Mouse (Mus musculus): Measurements from ENCODE around the gene Pdx1.
A peak's percentile ranks its signal among the peaks of the same experiment; 100 is the strongest.

Pdx1 gene

DNA sequence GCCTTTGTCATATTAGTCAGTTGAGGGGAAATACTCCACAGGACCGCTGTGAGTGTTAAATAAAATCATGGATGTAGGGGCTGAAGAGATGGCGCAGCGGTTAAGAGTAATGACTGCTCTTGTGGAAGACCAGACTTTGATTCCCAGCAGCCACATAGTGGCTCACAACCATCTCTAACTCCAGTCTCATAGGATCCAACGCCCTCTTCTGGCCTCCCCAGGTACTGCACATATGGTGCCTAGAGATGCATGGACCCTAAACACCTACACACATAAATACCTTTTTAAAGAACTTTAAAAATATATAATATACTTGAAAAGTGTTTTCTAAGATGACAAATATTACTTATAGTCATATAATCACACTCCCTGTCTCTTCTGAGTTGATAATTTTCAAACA lies 14.6 kb downstream of the Pdx1 start:
- DNase-seq: no peak

DNA sequence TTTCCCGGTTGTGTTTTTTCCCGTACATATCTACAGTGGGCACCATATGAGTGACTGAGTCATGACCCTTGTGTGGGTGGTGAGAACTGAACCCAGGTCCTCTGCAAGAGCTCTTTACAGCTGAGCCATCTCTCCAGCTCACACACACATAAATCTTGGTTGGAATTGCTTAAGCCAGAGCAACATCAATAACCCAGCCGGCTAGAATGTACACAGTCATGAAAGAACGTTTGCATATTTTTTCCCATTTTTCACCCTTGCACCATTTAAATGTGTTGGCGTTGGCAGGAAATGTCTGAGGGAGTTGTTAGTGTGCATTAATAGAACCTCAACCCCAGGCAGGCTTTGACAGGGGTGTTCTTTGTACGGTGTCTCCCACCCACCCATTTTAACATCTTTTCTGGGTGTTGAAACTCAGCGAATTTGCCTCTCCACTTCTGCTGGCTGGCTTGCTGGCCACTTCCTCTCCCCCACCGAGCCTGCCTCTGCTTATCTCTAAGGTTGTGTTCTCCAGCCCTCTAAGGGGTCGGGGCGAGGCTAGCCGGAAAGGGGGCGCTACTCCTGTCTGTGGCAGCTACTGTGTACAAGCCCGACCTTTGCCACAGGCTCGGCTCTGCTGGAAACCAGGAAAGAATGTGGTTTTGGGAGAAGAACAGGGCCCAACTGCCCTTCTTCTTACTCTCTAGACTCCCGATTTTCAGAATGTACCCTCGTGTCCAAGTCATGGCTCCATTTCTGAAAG lies 22.2 kb downstream of the Pdx1 start:
- no peak for DNase-seq

DNA sequence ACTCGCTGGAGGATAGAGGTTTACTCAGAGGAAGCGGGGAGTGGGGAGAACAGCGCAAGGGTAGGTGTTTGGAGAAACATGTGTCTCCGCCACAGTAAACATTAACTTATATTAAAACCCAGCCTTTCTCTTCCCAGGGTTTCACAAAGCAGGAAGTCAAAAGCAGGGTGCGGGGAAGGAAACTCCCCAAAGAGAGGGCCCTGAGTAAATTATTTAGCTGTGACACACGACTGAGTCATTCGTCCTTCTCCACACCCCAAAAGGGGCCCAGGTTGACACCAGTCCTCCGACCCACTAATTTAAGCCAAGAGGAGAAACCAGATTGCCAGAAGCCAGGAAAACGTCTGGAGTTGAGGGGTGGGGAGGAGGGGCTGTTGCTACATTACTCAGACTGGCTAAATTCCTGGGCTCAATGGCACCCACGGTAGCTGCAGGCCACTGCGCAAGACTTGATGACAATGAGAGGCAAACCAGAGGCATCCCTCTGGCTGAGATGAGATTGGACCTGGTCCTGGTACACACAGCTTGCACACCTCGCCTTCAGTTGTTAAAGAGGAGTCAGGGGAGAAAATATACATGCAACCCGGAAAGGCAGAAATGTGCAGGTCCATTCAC lies 22.9 kb downstream of the Pdx1 start:
- DNase-seq: no peak

DNA sequence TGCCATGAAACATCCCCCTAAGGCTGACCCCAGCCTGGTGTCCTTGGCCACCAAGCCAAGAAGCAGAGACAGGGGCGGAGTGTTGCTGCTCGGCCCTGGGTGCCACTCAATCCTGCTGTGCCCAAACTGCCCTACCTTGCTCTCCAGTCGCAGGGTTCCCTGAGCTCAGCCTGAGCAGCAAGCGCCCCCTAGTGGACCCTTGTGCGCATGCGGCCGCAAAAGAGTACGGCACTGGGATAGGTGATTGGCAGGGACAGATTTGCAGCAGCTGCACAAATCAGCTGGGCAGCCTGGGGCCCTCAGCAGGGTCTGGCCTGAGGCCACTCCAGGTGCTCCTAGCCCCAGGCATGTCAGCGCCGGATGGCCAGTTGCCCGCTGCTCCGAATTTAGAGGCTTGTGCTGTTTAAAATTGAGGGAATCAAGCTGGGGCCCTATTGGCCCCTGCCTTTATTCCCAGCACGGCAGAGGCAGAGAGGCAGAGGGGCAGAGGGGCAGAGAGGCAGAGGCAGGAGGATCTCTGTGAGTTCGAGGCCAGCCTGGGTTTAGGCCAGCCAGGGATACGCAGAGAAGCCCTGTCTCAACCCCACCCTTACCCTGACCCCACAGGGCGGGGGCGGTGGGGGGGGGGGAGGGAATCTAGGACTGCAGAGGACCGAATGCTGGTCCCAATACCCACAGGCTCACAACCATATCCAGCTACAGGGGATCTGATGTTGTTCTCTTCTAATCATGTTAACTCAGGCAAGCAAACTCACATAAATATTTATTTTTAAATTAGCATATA lies 23.6 kb downstream of the Pdx1 start:
- DNase-seq: peak; percentile 83 to 85

DNA sequence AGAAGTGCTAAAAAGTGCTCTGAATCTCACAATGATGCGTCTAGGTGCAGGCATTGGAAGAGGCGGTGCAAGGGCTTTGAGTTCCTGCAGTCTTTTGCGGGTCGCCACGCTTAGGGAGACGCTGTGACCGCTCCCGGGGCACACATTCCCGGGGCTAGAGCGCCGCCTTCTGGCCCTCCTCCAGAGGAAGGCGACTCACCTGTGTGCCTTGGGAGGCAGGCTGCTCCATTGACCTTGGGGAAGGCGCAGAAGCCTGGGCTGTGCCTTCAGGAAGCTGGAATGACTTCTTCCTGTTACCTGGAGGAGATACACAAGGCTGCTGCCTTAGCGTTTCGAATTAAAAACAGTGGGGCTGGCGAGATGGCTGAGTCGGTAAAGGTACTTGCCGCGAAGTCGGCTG lies 24.4 kb downstream of the Pdx1 start:
- DNase-seq: peak; percentile 65 to 71

DNA sequence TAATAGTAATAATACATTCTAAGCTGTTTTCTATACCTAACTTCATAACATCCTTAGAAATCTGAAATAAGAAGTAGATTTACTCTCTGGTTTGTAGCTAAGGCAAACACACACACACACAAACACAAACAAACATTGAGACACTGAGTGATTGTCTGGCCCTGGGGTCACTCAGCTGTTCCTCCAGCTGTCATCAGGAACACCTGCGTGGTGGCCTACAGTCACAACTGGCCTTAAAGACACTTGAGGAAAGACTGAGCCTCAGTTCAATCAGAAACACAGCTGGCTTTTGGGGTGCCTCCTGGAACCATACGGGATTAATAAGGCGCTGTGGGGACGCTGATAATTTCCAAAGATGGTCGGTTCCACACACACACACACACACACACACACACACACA lies 27.5 kb downstream of the Pdx1 start:
- no peak for DNase-seq

DNA sequence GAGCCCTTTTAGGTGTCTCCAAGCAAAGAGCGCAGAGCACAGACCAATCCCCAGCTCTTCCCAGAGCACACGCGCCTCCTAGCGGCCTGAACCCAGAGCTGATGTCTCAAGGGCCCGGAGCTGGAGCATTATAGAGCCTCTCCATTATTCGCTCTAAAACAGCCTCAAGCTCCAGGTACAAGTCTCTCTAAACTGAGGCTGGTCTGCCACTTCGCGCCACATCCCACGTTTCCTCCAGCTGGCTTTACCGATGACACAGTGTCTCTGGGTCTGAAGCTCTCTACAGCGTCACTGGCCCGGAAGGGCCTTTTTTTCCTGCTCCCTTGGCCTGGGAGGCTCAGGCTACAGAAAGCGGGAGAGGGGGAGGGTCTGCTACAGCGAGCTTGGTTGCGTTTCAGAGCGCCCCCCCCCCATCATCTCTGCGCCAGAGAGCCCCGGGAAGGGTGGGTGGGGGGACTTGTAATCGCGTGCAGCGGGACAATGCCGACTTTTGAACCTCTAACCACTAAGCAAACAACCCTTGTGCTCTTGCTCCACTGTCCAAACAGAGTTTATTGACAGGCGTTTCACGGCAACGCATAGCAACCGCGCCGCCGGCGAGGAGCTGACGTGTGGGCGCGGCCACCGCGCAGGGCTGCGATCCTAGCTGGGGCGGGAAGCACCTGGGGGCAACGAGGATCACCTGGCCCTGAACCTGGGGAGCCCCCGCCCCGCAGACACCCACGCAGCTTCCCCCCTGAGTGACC lies 29.7 kb downstream of the Pdx1 start:
- peak; percentile 74 to 79 for DNase-seq

DNA sequence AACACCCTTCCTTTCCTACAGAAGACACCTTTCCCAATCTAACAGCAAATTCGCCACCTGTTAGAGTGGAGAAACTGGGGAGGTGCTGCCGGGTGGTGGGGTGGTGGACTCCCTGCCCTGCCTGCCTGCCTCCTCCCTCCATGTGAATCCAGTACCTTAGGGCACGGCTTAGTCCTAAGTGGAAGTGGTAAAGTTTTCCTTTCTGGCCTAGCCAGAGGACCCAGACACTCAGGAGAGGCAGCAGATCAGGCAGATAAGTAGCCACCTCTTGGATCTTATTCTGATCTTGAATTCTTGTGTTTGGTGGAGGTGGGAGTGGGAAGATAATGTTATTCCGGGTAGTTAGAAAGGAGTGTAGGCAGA lies 30.2 kb downstream of the Pdx1 start:
- no peak for DNase-seq

DNA sequence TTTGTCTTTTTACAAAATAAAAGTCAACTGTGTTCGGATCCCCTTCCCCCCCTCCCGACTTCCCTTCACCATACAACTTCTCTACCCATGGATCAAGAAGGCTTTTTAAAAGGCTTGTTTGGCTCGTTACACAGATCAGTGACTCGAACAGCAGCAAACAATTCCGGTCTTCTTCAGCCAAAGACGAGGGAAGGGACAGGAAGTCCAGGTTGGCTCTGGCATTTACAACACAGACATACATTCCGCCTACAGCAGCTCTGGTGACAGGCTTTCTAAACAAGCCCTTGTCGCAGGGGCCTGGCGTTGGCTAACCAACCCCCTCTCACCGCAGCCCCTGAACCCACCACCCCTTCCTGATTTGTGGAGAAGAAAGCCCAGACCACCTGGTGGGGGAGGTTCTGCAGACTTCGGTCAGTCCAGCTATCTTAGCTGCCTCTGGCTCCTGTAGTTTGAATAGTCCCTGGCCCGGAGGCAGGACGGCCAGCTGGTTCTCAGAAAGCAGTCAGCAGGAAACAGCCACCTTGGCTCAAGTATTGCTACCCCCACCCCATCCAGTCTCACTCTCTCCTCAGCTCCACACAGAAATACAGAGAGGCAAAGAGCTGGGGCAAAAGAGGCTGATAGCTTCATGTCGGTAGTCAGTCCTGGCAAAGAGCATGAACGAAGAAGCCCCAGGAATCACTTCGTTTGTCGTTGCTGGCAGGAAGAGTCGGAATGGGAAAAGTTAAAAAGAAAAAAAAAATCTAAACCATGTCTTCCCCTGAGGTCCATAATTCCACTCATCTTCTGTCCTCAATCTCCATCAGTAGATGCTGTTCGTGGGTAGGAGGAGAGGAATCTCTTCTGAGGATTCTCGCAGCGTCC lies 31.4 kb downstream of the Pdx1 start:
- no peak for DNase-seq

DNA sequence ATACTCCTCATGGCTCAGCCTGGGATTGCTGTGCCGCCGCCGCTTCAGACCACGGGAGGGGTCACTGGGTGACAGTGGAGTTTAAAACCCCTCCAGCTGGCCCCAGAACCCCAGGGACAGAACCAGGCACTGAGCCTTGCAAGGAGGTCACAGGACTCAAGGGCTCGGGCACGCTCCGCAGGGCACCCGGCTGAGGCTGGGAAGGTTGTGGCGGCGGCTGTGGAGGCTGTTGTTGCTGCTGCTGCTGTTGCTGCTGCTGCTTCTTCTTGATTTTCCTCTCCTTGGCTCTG lies 32.0 kb downstream of the Pdx1 start:
- DNase-seq: peak in 1 of 2 experiments; percentile 43

DNA sequence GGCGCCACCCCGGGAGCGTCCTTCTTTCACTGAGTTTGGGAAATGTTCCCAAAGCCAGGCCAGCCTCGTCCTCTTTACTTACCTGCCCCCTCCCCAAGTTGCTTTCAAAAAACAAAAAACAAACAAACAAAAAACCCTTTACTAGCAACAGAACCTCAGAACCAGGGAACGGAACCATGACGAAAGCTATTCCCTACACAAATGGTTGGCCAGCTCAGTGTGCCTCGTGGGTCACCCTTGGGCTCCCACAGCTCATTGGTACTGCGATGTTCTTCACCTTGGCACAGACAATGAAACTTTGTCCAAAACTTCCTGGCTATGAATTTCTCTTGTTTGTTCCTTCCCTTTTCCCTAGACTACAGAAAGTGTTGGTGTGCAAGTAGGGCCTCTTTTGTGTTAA lies 32.4 kb downstream of the Pdx1 start:
- no peak for DNase-seq

DNA sequence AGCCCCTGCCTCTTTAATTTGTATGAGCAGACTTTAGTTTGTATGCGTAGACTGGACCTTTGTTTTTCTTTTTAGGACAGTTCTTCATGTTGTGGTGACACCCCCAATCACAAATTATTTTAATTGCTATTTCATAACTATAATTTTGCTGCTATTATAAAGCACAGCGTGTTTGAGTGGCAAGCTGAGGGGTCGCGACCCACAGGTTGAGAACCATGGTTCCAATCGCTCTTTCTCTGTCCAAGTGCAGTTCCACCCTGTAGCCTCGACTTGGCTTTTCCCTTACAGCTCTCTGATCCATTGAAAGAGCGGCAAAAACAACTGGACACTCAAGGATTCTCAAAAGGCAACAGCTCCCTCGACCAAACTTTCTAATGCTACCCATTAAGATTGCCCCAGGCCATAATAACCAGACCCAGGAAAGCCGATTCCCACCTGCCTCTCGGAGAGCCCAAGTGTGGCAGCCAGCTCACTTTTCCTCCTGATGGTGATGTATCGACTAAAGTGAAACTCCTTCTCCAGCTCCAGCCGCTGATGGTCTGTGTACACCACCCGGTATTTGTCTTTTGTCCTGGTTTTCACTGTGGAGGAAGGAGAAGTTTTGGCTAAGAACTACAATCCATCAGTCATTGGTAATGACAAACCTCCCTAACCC lies 33.1 kb downstream of the Pdx1 start:
- no peak for DNase-seq

DNA sequence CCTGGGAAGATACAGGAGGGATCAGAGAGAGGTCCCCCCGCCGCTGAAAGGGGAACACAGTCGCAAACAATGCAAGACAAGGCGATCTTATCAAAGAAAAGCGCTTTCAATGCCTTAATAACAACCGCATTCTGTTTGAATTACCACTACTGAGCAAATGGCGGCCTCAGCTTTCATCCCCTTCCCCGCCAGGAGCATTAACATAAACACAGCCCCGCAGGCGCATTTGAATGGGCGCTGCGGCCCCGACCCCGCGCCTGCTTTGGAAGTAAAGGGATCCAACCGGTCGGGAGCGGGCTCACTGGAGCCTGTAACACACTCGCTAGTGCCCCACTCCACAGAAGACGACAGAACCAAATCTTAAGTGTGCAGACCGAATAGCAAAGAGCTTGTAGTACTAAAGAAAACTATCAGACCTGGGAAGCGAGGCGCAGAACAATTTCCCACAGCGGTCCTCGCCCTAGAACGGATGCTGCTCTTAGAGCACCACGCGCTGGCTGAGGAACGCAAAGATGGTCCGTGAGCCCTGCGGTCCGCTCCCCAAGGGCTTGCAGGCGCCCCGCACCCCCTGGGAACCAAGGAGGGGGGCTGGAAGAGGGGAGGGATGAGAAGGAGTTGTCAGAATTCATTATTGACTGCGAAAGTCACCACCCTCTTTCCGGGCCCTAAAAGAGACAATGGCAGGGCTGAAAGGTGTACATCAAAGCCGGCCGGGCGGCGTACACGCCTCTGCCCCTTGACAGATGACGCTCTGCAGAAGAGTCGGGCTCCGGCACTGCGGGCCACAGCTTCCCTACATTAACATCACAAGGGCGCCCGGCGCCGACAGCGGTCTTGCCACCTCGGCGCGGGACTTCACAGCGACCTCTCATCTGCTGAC lies 34.8 kb downstream of the Pdx1 start:
- no peak for DNase-seq

DNA sequence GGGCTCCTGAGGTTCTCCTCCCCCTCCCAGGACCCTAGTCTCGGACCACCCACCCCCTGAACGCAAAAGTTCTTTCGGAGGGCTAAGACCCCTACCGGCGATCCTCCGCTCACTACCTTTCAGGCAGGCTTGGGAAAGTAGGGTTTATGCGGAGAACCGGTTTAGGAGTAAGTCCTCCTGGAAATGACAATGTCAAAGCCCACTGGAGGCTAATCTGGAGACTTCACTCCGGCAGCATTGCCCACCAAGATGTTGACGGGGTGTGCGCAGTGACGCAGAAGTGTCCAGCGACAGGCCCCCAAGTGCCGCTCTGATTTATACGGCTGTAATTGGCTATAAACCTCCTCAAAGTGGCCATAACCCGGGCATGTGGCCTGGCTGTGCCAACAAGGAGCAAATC lies 35.4 kb downstream of the Pdx1 start:
- no peak for DNase-seq

DNA sequence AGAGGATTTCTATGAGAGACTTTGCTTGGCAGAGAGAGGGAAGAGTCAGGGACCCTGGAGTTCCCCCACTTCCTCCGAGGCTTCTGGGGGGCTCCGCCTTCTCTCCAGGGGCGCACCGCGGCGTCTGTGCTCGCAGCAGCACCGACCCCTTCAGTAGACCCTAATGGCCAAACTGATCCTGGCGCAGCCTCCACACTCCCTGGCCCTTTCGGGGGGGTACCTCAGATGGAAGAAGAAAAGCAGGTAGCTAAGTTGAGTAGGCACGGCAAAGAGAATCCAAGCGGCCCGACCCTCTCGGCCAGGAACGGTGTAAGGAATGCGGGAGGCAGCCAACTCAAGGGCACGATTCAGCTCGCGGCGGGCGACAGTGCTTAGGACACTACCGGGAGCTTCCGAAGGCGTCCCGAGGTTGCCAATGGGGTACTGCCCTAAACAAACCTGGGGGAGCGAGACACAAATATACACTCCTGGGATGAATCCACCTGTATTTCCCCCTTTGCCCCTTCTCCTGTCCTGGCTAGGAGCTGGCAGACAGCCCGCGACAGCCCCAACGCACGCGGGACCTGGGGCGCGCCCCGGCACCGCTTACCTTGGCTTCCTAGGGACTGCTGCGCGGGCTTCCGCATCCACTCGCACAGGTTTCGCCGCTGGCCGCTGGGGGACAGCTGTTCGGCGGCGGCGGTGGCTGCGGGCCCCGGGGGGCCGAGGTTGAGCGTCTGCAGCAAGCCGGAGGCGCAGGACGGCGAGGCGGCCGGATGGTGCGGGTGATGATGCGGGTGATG lies 36.3 kb downstream of the Pdx1 start:
- no peak for DNase-seq

DNA sequence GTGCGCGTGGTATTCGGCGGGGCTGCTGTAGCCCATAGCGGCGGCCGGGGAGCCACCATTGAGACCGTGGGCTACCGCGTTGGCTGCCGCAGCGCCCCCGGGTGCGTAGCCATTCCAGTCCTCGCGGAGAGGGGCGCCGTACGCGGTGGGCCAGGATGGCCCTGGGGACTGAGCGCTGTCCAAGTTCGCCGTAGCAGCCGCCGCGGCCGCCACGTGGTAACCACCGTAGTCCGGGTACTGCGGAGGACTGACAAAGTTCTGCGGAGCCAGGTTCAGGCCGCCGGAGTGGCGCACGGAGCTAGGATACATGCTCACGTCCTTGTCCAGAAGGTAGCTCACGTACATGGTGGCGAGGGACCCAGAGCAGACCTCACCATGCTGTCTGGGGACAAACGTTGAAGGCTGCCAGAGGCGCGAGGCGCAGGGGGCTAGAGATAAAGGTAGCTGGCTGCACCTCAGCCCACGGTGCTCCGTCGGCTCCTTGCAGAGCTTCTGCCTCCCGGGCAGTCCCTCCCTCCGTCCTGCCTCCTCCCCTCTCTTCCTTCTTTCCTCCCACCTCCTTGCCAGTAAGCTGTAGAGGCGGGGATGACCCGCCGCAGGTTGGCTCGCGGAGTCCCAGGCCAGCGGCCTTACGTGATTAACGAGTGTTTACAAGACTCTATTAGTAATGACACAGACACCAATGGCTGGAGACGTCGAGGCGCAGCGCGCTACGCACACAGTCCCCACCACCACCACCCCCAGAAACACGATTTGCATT lies 37.1 kb downstream of the Pdx1 start, which contains the start of gene Cdx2:
TSS of gene Cdx2 (minus strand) at position 633 of the 760 bp plus-strand sequence.
- peak in 1 of 2 experiments; percentile 35 for DNase-seq

DNA sequence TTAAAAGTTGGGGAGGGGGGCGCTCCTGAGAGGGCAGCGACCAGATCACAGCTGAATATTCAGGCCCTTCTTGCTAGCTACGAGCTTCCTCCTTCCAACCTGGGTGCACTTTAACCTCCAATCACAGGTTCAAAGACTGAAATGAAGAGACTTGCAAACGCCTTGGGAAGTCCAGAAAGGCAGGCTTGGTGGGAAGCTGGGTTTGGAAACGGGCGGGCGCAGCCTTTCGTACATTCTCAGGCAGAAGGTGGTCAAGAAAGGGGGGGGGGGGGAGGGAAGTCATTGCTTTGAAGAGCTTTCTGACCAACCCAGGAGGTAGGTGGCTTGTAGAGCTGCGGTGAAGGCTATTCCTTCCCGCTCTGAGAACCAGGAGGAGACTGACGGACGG lies 37.6 kb downstream of the Pdx1 start:
- no peak for DNase-seq

DNA sequence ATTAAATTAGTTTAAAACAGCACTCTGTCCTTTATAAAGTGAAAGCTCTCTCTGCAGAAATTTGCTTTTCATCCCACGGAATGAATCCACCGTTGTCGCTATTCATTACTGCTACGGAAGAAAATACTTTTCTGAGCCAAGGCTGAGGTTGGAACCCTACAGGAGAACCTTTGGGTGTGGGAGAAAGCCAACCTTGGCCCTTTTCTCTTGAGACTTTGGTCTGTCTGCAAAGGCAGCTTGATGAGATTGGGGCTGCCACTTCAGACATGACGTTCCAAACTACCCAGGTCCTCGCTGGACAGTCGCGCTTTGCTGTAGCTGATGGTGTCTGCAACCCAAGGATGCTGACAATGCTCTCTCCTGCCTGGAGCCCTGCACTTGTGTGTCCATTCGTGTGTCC lies 38.7 kb downstream of the Pdx1 start:
- DNase-seq: no peak

DNA sequence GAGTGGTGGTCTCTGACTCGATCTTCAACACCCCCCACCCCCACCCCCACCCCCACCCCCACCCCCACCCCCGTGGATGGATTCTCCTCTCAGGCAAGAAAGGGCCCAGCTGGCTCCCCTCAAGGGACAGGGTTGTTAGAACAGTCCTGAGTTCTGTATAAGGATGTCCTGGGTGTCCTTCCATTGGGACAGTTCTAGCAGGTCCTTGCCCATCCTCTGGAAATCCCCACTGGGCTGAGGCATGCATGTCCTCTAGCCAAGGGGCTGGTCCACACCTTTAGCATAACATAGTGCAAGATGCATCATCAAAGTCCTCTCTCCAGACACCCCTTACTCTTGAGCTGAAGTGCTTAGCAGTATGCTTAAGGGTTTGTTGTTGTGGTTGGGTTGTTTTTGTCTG lies 40.0 kb downstream of the Pdx1 start:
- DNase-seq: no peak
